Mouse (Mus musculus) midbrain, embryonic 12.5 days (tissue): ENCODE measurements around the gene Serp1. TPM values are rescaled to one million over a fixed set of nuclear protein-coding genes. Genes with fewer than 3 reads are reported as not detected.

Source experiments
- ATAC-seq: fragments of 200-750 bp; cut with Nextera tagmentation; 2 replicates; pipeline ENCODE4 v1.8.0; 2017; ENCODE audit warnings: low read depth, moderate TSS enrichment, moderate library complexity; ENCODE audit not compliant: low FRiP score
- H3K27ac ChIP-seq: fragments of 300-500 bp; sonication (generic); replicated peaks from 2 replicates; pipeline ENCODE4 v1.5.1; 2016; ENCODE audit warnings: mild to moderate bottlenecking
- H3K27me3 ChIP-seq: fragments of 300-500 bp; sonication (generic); 2 replicates; pipeline ENCODE4 v1.6.1; 2016; ENCODE audit warnings: mild to moderate bottlenecking
- H3K36me3 ChIP-seq: fragments of 300-500 bp; sonication (generic); 2 replicates; pipeline ENCODE4 v1.6.1; 2016
- H3K4me1 ChIP-seq: fragments of 300-500 bp; sonication (generic); 2 replicates; pipeline ENCODE4 v1.6.1; 2016
- H3K4me2 ChIP-seq: fragments of 300-500 bp; sonication (generic); replicated peaks from 2 replicates; pipeline ENCODE4 v1.6.1; 2016; ENCODE audit warnings: mild to moderate bottlenecking, moderate library complexity
- H3K4me3 ChIP-seq: fragments of 300-500 bp; sonication (generic); 2 replicates; pipeline ENCODE4 v1.5.1; 2016; ENCODE audit warnings: mild to moderate bottlenecking
- H3K9ac ChIP-seq: fragments of 300-500 bp; sonication (generic); replicated peaks from 2 replicates; pipeline ENCODE4 v1.6.1; 2016; ENCODE audit warnings: mild to moderate bottlenecking, moderate library complexity
- H3K9me3 ChIP-seq: fragments of 300-500 bp; sonication (generic); 2 replicates; pipeline ENCODE4 v1.6.1; 2016; ENCODE audit warnings: mild to moderate bottlenecking
- WGBS: fragments of 180-500 bp; shearing (Covaris S2); methylation state at CpG from one replicate; pipeline ENCODE4 v1.1.7; 2016; 5-methylcytosine and 5-hydroxymethylcytosine counted together
- polyA plus RNA-seq: library from polyadenylated mRNA; unstranded; fragments of >200 nt; fragmentation: Nextera tagmentation; extraction: Ambion mirVana; gene quantifications from 2 replicates; pipeline ENCODE4 v1.2.1, GENCODE M21; 2016

Serp1 gene
- polyA plus RNA-seq, 1 experiment from 2014 or later = 118 TPM

DNA sequence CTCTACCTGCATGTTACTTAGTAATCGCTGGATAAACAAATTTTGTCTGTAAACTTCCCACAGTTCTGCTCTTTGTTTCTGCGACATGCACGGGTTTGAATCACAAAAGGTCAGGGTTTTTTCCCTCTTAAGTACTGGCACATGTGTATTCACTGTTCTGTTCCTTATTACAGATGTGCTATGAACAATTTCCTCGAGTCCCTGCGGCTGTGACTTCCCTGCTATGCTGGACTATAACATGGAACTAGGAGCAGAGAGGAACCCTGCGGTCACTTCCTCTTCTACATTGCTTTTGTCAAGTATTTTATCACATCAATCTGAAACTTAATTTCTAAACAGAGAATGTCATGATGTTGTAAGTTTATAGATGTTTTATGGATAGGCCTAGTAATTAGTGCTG is 5.4 kb downstream of the Serp1 start:
- Histone ChIP-seq H3K36me3 (peaks cover 22% of the 10 kb centered on the region), H3K4me2 (no peak overlapping the region), H3K9me3 (no peaks in the 10 kb centered on the region), H3K27me3 (no peaks in the 10 kb centered on the region), H3K27ac (no peak overlapping the region), H3K9ac (no peak overlapping the region), H3K4me1 (peaks cover 8% of the 10 kb centered on the region), H3K4me3 (no peak overlapping the region)
- 89% methylated on average over 6 of the region's 6 CpGs for WGBS
- ATAC-seq = no peak

DNA sequence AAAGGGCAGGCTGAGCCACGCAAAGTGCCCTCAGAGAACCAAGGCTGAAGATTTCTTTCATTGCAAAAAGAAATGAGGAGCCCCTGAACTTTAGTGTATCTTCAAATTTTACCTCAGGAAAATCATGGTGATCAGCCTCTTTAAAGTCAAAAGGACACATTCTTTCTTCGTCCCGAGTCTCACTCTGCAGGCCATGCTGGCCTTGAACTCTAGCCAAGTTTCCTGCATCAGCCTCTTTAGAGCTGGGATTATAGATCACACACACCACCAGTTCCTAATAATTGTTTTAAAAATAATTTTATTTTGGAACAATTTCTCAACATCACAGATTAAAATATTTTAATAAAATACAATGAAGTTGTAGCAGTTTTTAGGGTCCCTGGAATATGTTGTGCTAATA is 6.2 kb downstream of the Serp1 start:
- Histone ChIP-seq H3K9ac (no peak overlapping the region), H3K4me1 (peaks cover 5% of the 10 kb centered on the region), H3K4me2 (no peak overlapping the region), H3K27ac (no peak overlapping the region), H3K27me3 (no peaks in the 10 kb centered on the region), H3K36me3 (peaks cover 22% of the 10 kb centered on the region), H3K9me3 (no peaks in the 10 kb centered on the region), H3K4me3 (no peak overlapping the region)
- whole genome bisulfite sequencing = 80% methylated on average over 3 of the region's 3 CpGs
- no peak for ATAC-seq

DNA sequence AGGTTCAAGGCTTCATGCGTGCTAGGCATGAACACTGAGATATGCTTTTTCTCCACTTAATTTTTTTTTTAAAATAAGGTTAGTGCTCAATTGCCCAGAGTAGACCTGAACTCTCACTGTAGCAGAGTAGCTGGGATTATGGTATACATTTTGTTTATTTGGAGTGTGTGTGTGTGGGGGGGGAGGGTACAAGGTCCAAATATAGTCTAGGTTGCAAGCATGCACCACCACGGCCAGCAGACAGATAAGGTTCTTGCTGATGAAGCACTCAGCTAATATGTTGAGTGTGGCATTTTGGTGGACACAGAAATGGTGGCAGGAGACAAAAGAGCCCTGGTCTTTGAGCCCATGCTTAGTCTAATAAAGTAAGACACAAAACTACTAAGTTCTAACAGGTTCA is 6.7 kb downstream of the Serp1 start:
- Histone ChIP-seq H3K27ac (no peak overlapping the region), H3K9me3 (no peaks in the 10 kb centered on the region), H3K36me3 (peaks cover 22% of the 10 kb centered on the region), H3K4me1 (no peaks in the 10 kb centered on the region), H3K9ac (no peak overlapping the region), H3K27me3 (no peaks in the 10 kb centered on the region), H3K4me3 (no peak overlapping the region), H3K4me2 (no peak overlapping the region)
- ATAC-seq = no peak
- 94% methylated on average over 2 of the region's 2 CpGs for WGBS

DNA sequence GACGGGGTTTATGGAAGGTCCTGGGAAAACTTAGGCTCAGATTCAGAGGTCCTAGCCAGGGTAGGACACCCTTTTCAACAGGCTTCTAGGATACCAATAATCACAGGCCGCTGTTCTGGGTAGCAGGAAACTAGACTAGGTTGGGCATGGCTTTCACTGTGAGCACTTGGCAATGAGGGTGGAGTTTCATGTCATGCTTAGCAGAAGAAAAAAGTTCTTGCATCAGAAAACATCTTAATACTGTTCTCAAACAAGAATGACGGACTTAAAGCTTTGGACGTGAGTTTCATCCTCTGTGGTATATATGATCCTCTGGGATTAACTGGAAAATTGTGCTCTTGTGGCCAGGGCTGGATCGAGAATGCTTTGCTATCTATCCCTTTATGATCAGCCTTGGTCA is 7.9 kb downstream of the Serp1 start:
- Histone ChIP-seq H3K9me3 (no peaks in the 10 kb centered on the region), H3K9ac (no peak overlapping the region), H3K27ac (no peak overlapping the region), H3K27me3 (no peaks in the 10 kb centered on the region), H3K36me3 (peaks cover 12% of the 10 kb centered on the region), H3K4me3 (no peak overlapping the region), H3K4me1 (no peaks in the 10 kb centered on the region), H3K4me2 (no peak overlapping the region)
- ATAC-seq = no peak
- 88% methylated on average over 5 of the region's 5 CpGs for WGBS

DNA sequence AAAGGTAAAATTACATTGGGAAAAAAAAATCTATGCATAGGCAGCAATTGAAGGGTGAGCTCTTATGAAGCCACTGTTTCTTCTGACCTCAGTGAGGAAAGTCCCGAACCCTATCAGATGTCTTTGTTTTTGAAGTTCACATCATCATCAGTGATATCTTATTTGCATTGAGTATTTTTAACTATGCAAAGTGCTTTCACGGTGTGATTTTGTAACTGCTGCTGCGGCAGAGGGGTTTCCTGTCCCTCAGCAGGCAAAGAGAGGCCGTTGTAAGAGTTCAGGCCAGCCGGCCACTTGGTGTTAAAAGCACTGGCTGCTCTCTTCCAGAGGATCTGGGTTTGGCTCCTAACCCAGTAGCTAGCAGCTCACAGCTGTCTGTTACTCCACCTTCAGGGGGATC is 8.4 kb downstream of the Serp1 start:
- no peaks in the 10 kb centered on the region for H3K27me3 ChIP-seq
- 85% methylated on average over 5 of the region's 5 CpGs for WGBS
- no peak overlapping the region for H3K4me3 ChIP-seq
- H3K4me2 ChIP-seq = no peak overlapping the region
- no peak overlapping the region for H3K9ac ChIP-seq
- no peaks in the 10 kb centered on the region for H3K4me1 ChIP-seq
- no peaks in the 10 kb centered on the region for H3K9me3 ChIP-seq
- H3K36me3 ChIP-seq = peaks cover 7% of the 10 kb centered on the region; the same call in 1 of the 2 replicates
- no peak for ATAC-seq
- H3K27ac ChIP-seq = no peak overlapping the region

DNA sequence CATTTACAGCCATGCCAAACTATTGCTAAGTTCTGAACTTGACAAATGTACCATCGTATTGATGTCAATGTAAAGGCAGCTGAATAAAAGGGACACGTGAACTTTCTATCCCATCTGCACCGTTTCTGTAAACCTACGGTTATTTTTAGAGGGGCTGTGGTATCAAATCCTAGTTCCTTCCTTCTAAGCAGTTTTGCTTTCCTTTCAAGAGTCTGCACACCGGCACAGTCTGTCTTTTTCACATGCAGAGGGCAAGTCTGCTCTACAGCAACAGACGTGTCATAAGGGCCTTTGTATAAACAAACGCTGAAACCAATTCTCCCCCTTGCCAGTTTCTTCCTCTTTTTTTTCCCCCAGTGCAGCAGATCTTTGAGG is 9.1 kb downstream of the Serp1 start:
- H3K27me3 ChIP-seq = no peaks in the 10 kb centered on the region
- ATAC-seq = no peak

DNA sequence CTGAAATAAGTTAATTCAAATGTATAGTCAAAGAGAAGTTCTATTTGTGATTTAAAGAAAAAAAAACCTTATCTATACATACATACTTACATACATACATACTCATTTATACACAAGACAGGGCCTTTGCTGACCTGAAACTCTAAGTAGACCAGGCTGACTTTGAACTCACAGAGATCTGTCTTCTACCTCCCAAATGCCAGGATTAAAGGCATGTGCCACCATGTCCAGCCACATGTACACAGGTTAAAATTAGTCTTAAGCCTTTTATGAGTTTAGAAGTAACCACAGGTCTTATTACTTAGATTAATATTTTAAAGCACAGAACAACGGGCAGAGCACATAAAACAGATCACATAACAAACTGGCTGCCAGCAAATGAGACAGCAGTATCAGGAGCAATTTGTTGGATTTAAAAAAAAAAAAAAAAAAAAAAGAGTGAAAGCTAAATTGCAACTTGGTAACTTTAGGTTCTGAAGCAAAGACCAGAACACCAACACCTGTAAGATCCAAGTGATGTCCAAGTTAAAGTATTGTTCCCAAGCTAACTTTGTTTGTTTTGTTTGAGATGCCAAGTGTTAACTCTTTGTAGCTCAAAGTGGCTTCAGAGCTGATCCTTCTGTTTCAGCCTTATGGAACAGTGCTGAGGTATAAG is 9.6 kb downstream of the Serp1 start:
- 91% methylated on average over 1 of the region's 1 CpGs for WGBS
- Histone ChIP-seq H3K9ac (no peak overlapping the region), H3K4me2 (no peak overlapping the region), H3K4me1 (no peaks in the 10 kb centered on the region), H3K27me3 (no peaks in the 10 kb centered on the region), H3K9me3 (no peaks in the 10 kb centered on the region), H3K4me3 (no peak overlapping the region), H3K27ac (no peak overlapping the region), H3K36me3 (no peaks in the 10 kb centered on the region)
- ATAC-seq = no peak

More for the DNA sequence above, 9.1 kb downstream of the Serp1 start:
- no peak overlapping the region for H3K9ac ChIP-seq
- H3K4me1 ChIP-seq = no peaks in the 10 kb centered on the region
- H3K27ac ChIP-seq = no peak overlapping the region
- no peak overlapping the region for H3K4me3 ChIP-seq
- no peak overlapping the region for H3K4me2 ChIP-seq
- H3K9me3 ChIP-seq = no peaks in the 10 kb centered on the region
- WGBS = 80% methylated on average over 7 of the region's 7 CpGs
- H3K36me3 ChIP-seq = peaks cover 5% of the 10 kb centered on the region; the same call in 1 of the 2 replicates

DNA sequence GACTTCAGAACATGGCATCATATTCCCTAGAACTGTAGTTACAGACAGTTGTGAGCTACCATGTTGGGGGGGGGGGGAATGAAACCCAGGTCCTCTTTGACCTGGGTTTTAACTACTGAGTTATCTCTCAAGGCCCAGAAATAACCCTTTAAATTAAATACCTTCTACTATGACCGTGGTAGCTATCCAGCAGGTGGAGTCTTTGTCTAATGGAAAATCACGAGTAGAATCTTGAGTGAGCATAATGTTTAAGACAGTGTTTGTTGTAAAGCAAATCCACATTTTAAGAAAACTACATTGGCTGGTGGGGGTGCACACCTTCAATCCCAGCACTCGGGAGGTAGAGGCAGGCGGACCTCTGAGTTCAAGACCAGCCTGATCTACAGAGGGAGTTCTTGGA is 12.2 kb downstream of the Serp1 start:
- no peaks in the 10 kb centered on the region for H3K4me1 ChIP-seq
- H3K9ac ChIP-seq = no peak overlapping the region
- no peaks in the 10 kb centered on the region for H3K27me3 ChIP-seq
- no peak for ATAC-seq
- H3K36me3 ChIP-seq = no peaks in the 10 kb centered on the region
- H3K9me3 ChIP-seq = no peaks in the 10 kb centered on the region
- WGBS = 85% methylated on average over 4 of the region's 4 CpGs
- H3K27ac ChIP-seq = no peak overlapping the region
- H3K4me3 ChIP-seq = no peak overlapping the region
- no peak overlapping the region for H3K4me2 ChIP-seq

DNA sequence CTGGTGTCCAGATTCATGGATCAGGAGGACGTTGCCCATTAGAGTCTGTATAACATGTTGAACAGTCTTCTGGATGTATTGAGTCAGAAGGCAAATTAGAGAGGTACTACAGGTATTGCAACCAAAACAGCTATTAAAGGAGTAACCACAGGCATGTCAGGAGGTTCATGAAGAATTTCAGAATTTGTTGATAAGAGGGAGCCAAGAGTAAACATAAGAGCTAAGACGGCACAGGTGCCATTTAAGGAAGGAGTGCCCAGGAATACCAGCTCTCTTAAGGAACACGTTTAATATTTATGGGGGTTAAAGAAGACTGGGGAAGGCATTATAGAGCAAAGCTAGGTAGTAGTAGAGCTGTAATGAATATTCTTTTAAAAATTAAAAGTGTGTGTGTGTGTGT is 13.0 kb downstream of the Serp1 start:
- no peak overlapping the region for H3K4me3 ChIP-seq
- WGBS = 87% methylated on average over 3 of the region's 3 CpGs
- no peaks in the 10 kb centered on the region for H3K36me3 ChIP-seq
- H3K27me3 ChIP-seq = no peaks in the 10 kb centered on the region
- no peak for ATAC-seq
- no peaks in the 10 kb centered on the region for H3K9me3 ChIP-seq
- H3K4me2 ChIP-seq = no peak overlapping the region
- no peak overlapping the region for H3K9ac ChIP-seq
- H3K27ac ChIP-seq = no peak overlapping the region
- H3K4me1 ChIP-seq = no peaks in the 10 kb centered on the region

DNA sequence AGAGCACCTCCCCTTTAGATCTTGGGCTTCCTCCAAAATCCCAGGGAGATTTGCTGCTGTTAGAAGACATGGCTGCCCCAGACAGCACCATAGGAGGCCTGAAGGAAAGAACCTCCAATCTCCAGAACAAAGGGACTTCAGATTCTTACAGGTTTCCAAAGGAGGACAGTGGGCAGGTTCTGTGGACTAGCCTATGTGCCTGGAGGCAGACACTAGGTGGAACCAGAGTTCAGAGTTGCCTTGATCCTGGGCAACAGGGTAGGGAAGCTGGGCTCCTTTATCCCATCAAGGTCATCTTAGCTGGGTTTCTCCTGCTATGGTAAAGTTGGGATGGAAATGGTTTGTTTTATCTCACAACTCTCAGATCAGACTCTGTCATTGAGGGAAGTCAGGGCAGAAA is 14.1 kb downstream of the Serp1 start:
- Histone ChIP-seq H3K9me3 (no peaks in the 10 kb centered on the region), H3K4me2 (no peak overlapping the region), H3K36me3 (no peaks in the 10 kb centered on the region), H3K9ac (no peak overlapping the region), H3K4me1 (no peaks in the 10 kb centered on the region), H3K27me3 (no peaks in the 10 kb centered on the region), H3K4me3 (no peak overlapping the region), H3K27ac (no peak overlapping the region)
- no peak for ATAC-seq

DNA sequence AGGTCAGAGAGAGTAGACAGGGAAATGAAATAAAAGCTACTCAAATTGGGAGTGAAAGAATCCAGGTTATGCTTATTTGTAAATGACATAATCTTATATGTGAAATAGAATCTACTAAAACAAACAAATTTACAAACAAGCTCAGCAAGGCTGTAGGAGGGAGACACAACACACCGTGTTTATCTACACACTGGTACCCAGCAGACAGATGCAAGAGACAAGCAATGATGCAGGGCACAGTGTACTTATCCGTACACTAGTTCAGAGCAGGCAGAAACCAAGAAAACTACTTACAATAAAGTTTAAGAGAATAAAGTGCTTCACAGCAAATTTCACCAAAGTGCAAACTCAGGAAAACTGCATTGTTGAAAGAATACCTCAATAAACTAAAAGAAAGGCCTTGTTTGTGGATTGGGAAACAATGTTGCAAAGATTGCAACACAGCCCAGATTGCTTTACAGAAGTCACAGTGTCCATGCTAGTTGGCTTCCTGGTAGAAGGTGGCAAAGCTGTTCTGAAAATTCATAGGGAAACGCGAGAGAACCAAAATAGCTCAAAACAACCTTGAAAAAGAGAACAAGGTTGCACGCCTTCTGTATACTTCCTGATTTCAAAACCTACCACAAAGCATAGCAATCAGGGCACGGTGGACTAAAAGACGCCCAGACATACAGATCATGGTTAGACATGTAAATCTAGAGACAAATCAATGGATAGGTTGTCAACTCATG is 17.5 kb downstream of the Serp1 start:
- Histone ChIP-seq H3K9ac (no peak overlapping the region), H3K27ac (no peak overlapping the region), H3K27me3 (no peaks in the 10 kb centered on the region), H3K4me2 (no peak overlapping the region), H3K9me3 (no peaks in the 10 kb centered on the region), H3K4me3 (no peak overlapping the region), H3K36me3 (no peaks in the 10 kb centered on the region), H3K4me1 (no peaks in the 10 kb centered on the region)
- WGBS = 91% methylated on average over 7 of the region's 7 CpGs
- ATAC-seq = no peak

DNA sequence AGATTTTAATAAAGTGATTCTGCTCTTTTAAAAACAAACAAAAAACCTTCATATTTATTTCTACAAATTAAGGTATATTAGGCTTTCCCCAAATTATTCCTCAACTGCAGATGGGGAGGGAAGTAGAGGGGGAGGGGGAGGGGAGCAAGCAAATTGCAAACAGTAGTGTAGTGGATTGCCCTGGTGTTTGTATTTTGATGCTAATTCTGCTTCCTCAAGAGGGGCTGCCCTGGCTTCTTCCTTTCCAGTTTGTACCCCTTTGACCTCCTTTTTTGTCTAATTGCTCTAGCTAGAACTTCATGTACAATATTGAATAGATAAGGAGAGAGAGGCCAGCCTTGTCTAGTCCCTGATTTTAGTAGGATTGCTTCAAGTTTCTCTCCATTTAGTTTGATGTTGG is 21.0 kb downstream of the Serp1 start:
- Histone ChIP-seq H3K4me1 (no peaks in the 10 kb centered on the region), H3K36me3 (no peaks in the 10 kb centered on the region), H3K4me2 (no peak overlapping the region), H3K9ac (no peak overlapping the region), H3K4me3 (no peak overlapping the region), H3K9me3 (no peaks in the 10 kb centered on the region), H3K27me3 (no peaks in the 10 kb centered on the region), H3K27ac (no peak overlapping the region)
- ATAC-seq = no peak
